Mouse (Mus musculus) limb, embryonic 15.5 days (tissue): ENCODE data around the gene Szt2. TPM values are rescaled to one million over a fixed set of nuclear protein-coding genes. Genes with fewer than 3 reads are reported as not detected.

Experiments used
- ATAC-seq: fragments of 200-750 bp; cut with Nextera tagmentation; 2 replicates; pipeline ENCODE4 v1.8.0; 2017; ENCODE audit warnings: low read depth, moderate TSS enrichment; ENCODE audit not compliant: insufficient number of reproducible peaks, low FRiP score, low TSS enrichment
- H3K27ac ChIP-seq: fragments of 300-500 bp; sonication (generic); 2 replicates; pipeline ENCODE4 v1.5.1; 2015; ENCODE audit warnings: moderate library complexity, mild to moderate bottlenecking, inconsistent platforms
- H3K27me3 ChIP-seq: fragments of 300-500 bp; sonication (generic); 2 replicates; pipeline ENCODE4 v1.6.1; 2015; ENCODE audit warnings: inconsistent platforms
- H3K36me3 ChIP-seq: fragments of 300-500 bp; sonication (generic); 2 replicates; pipeline ENCODE4 v1.6.1; 2015; ENCODE audit warnings: inconsistent platforms
- H3K4me1 ChIP-seq: fragments of 300-500 bp; sonication (generic); 2 replicates; pipeline ENCODE4 v1.6.1; 2015; ENCODE audit warnings: inconsistent platforms
- H3K4me2 ChIP-seq: fragments of 300-500 bp; sonication (generic); 2 replicates; pipeline ENCODE4 v1.6.1; 2015; ENCODE audit warnings: mild to moderate bottlenecking, inconsistent platforms
- H3K4me3 ChIP-seq: fragments of 300-500 bp; sonication (generic); 2 replicates; pipeline ENCODE4 v1.5.1; 2015; ENCODE audit warnings: mild to moderate bottlenecking, inconsistent platforms
- H3K9ac ChIP-seq: fragments of 300-500 bp; sonication (generic); 2 replicates; pipeline ENCODE4 v1.6.1; 2015; ENCODE audit warnings: inconsistent platforms
- H3K9me3 ChIP-seq: fragments of 300-500 bp; sonication (generic); 2 replicates; pipeline ENCODE4 v1.6.1; 2016; ENCODE audit warnings: inconsistent platforms
- WGBS: fragments of 180-500 bp; shearing (Covaris S2); methylation state at CpG from one replicate; pipeline ENCODE4 v1.1.7; 2015; 5-methylcytosine and 5-hydroxymethylcytosine counted together
- polyA plus RNA-seq: library from polyadenylated mRNA; unstranded; fragments of >200 nt; fragmentation: Nextera tagmentation; extraction: Ambion mirVana; gene quantifications from 2 replicates; pipeline ENCODE4 v1.2.1, GENCODE M21; 2015

The Szt2 gene
- polyA plus RNA-seq, 1 experiment from 2014 or later = 7.9 TPM

- 92% methylated on average over 3 of the region's 3 CpGs for WGBS
- H3K4me1 ChIP-seq = no peaks in the 10 kb centered on the region
- H3K27me3 ChIP-seq = no peaks in the 10 kb centered on the region
- H3K27ac ChIP-seq = no peak overlapping the region
- H3K4me2 ChIP-seq = no peak overlapping the region
- peaks cover 86% of the 10 kb centered on the region for H3K36me3 ChIP-seq
- no peaks in the 10 kb centered on the region for H3K9me3 ChIP-seq
- H3K9ac ChIP-seq = no peak overlapping the region
- ATAC-seq = no peak
- H3K4me3 ChIP-seq = no peak overlapping the region
Measured at GRCm38 (mm10) chr4:118401421-118401820, 7.7 kb downstream of the Szt2 start.

GRCm38 (mm10) chr4:118398400-118398799, 10.7 kb downstream of the Szt2 start:
- peaks cover 96% of the 10 kb centered on the region for H3K36me3 ChIP-seq

GRCm38 (mm10) chr4:118396433-118396832, 12.6 kb downstream of the Szt2 start:
- Histone ChIP-seq H3K4me1 (no peaks in the 10 kb centered on the region), H3K9ac (no peak overlapping the region), H3K9me3 (no peaks in the 10 kb centered on the region), H3K4me3 (no peak overlapping the region), H3K27ac (no peak overlapping the region), H3K36me3 (peaks cover 96% of the 10 kb centered on the region), H3K4me2 (no peak overlapping the region), H3K27me3 (no peaks in the 10 kb centered on the region)
- no peak for ATAC-seq
- WGBS = 80% methylated on average over 3 of the region's 3 CpGs

More at GRCm38 (mm10) chr4:118398400-118398799, 10.7 kb downstream of the Szt2 start:
- Histone ChIP-seq H3K4me2 (no peak overlapping the region), H3K9ac (no peak overlapping the region), H3K9me3 (no peaks in the 10 kb centered on the region), H3K27me3 (no peaks in the 10 kb centered on the region), H3K4me3 (no peak overlapping the region), H3K27ac (no peak overlapping the region), H3K4me1 (no peaks in the 10 kb centered on the region)
- ATAC-seq = no peak
- WGBS = 92% methylated on average over 6 of the region's 6 CpGs

GRCm38 (mm10) chr4:118395289-118395688, 13.8 kb downstream of the Szt2 start:
- H3K9me3 ChIP-seq = no peaks in the 10 kb centered on the region
- no peak overlapping the region for H3K27ac ChIP-seq
- H3K4me1 ChIP-seq = no peaks in the 10 kb centered on the region
- H3K9ac ChIP-seq = no peak overlapping the region
- 92% methylated on average over 4 of the region's 4 CpGs for WGBS
- no peak overlapping the region for H3K4me3 ChIP-seq
- no peak for ATAC-seq
- H3K27me3 ChIP-seq = no peaks in the 10 kb centered on the region
- no peak overlapping the region for H3K4me2 ChIP-seq
- H3K36me3 ChIP-seq = peaks cover 97% of the 10 kb centered on the region

- no peak overlapping the region for H3K4me3 ChIP-seq
- no peak overlapping the region for H3K9ac ChIP-seq
- H3K4me1 ChIP-seq = no peaks in the 10 kb centered on the region
- ATAC-seq = no peak
- H3K9me3 ChIP-seq = no peaks in the 10 kb centered on the region
- H3K36me3 ChIP-seq = peaks cover 97% of the 10 kb centered on the region
- H3K4me2 ChIP-seq = no peak overlapping the region
- H3K27me3 ChIP-seq = no peaks in the 10 kb centered on the region
- WGBS = 91% methylated on average over 6 of the region's 6 CpGs
- H3K27ac ChIP-seq = no peak overlapping the region
Measured at GRCm38 (mm10) chr4:118394505-118394904, 14.6 kb downstream of the Szt2 start.

- no peak for ATAC-seq
- Histone ChIP-seq H3K9me3 (no peaks in the 10 kb centered on the region), H3K4me2 (no peak overlapping the region), H3K36me3 (peaks cover 100% of the 10 kb centered on the region), H3K27ac (no peak overlapping the region), H3K4me3 (no peak overlapping the region), H3K9ac (no peak overlapping the region), H3K27me3 (no peaks in the 10 kb centered on the region), H3K4me1 (no peaks in the 10 kb centered on the region)
- WGBS = 93% methylated on average over 11 of the region's 11 CpGs
Measured at GRCm38 (mm10) chr4:118390146-118390545, 18.9 kb downstream of the Szt2 start.

- H3K9ac ChIP-seq = no peak overlapping the region
- no peaks in the 10 kb centered on the region for H3K4me1 ChIP-seq
- H3K9me3 ChIP-seq = no peaks in the 10 kb centered on the region
- H3K4me3 ChIP-seq = no peak overlapping the region
- no peak overlapping the region for H3K4me2 ChIP-seq
- ATAC-seq = no peak
- WGBS = 92% methylated on average over 8 of the region's 8 CpGs
- no peaks in the 10 kb centered on the region for H3K27me3 ChIP-seq
- no peak overlapping the region for H3K27ac ChIP-seq
- peaks cover 99% of the 10 kb centered on the region for H3K36me3 ChIP-seq
Measured at GRCm38 (mm10) chr4:118387316-118387715, 21.8 kb downstream of the Szt2 start.

GRCm38 (mm10) chr4:118383271-118383670, 25.8 kb downstream of the Szt2 start:
- no peak overlapping the region for H3K27ac ChIP-seq
- no peaks in the 10 kb centered on the region for H3K9me3 ChIP-seq
- no peak for ATAC-seq
- H3K4me2 ChIP-seq = no peak overlapping the region
- no peaks in the 10 kb centered on the region for H3K4me1 ChIP-seq
- H3K9ac ChIP-seq = no peak overlapping the region
- no peaks in the 10 kb centered on the region for H3K27me3 ChIP-seq
- no peak overlapping the region for H3K4me3 ChIP-seq
- WGBS = 88% methylated on average over 7 of the region's 7 CpGs
- H3K36me3 ChIP-seq = peaks cover 96% of the 10 kb centered on the region

- no peak overlapping the region for H3K27ac ChIP-seq
- H3K4me2 ChIP-seq = no peak overlapping the region
- no peak for ATAC-seq
- no peaks in the 10 kb centered on the region for H3K4me1 ChIP-seq
- no peak overlapping the region for H3K9ac ChIP-seq
- no peak overlapping the region for H3K4me3 ChIP-seq
- no peaks in the 10 kb centered on the region for H3K9me3 ChIP-seq
- peaks cover 97% of the 10 kb centered on the region for H3K36me3 ChIP-seq
- 96% methylated on average over 6 of the region's 6 CpGs for WGBS
- no peaks in the 10 kb centered on the region for H3K27me3 ChIP-seq
Measured at GRCm38 (mm10) chr4:118375999-118376398, 33.1 kb downstream of the Szt2 start.

GRCm38 (mm10) chr4:118371822-118372221, 37.3 kb downstream of the Szt2 start:
- H3K9ac ChIP-seq = no peak overlapping the region
- no peaks in the 10 kb centered on the region for H3K9me3 ChIP-seq
- WGBS = 89% methylated on average over 13 of the region's 13 CpGs
- no peak overlapping the region for H3K4me3 ChIP-seq
- H3K27ac ChIP-seq = no peak overlapping the region
- H3K4me2 ChIP-seq = no peak overlapping the region
- H3K36me3 ChIP-seq = peaks cover 94% of the 10 kb centered on the region
- no peak for ATAC-seq
- no peaks in the 10 kb centered on the region for H3K27me3 ChIP-seq
- no peaks in the 10 kb centered on the region for H3K4me1 ChIP-seq

GRCm38 (mm10) chr4:118368616-118369015, 40.5 kb downstream of the Szt2 start:
- 90% methylated on average over 3 of the region's 3 CpGs for WGBS
- Histone ChIP-seq H3K9me3 (no peaks in the 10 kb centered on the region), H3K27ac (no peak overlapping the region), H3K27me3 (no peaks in the 10 kb centered on the region), H3K4me1 (no peaks in the 10 kb centered on the region; the same call in 1 of the 2 replicates), H3K36me3 (peaks cover 89% of the 10 kb centered on the region), H3K9ac (no peak overlapping the region), H3K4me3 (no peak overlapping the region), H3K4me2 (no peak overlapping the region)
- no peak for ATAC-seq

GRCm38 (mm10) chr4:118367551-118367950, 41.5 kb downstream of the Szt2 start:
- Histone ChIP-seq H3K4me1 (no peaks in the 10 kb centered on the region; the same call in 1 of the 2 replicates), H3K4me3 (no peak overlapping the region), H3K27me3 (no peaks in the 10 kb centered on the region), H3K27ac (no peak overlapping the region), H3K9ac (no peak overlapping the region), H3K9me3 (no peaks in the 10 kb centered on the region), H3K36me3 (peaks cover 89% of the 10 kb centered on the region), H3K4me2 (no peak overlapping the region)
- 89% methylated on average over 12 of the region's 12 CpGs for WGBS
- no peak for ATAC-seq

GRCm38 (mm10) chr4:118365991-118366390, 43.1 kb downstream of the Szt2 start:
- H3K4me3 ChIP-seq = no peak overlapping the region
- H3K27ac ChIP-seq = no peak overlapping the region
- H3K9ac ChIP-seq = no peak overlapping the region
- peaks cover under 1% of the 10 kb centered on the region; the same call in 1 of the 2 replicates for H3K4me1 ChIP-seq
- no peaks in the 10 kb centered on the region for H3K27me3 ChIP-seq
- no peak overlapping the region for H3K4me2 ChIP-seq
- no peak for ATAC-seq
- no peaks in the 10 kb centered on the region for H3K9me3 ChIP-seq
- peaks cover 84% of the 10 kb centered on the region for H3K36me3 ChIP-seq
- WGBS = 85% methylated on average over 14 of the region's 14 CpGs
